Mouse (Mus musculus) bone marrow, adult 2 months (tissue): ENCODE data around the gene Gm26992. TPM values are rescaled to one million over a fixed set of nuclear protein-coding genes. Genes with fewer than 3 reads are reported as not detected.
"Not testable (repeated sequence)": the region's sequence is repeated elsewhere in the genome, so short reads cannot be mapped to it uniquely, and the experiment has no call there.

Source experiments
- H3K27ac ChIP-seq: fragments of 200-500 bp; 2 replicates; pipeline ENCODE4 v1.5.1; 2012; ENCODE audit warnings: low read depth, mild to moderate bottlenecking, control low read depth, inconsistent platforms, low read length; ENCODE audit not compliant: control insufficient read depth, poor library complexity, insufficient read depth
- H3K4me1 ChIP-seq: fragments of 200-500 bp; 2 replicates; pipeline ENCODE4 v1.6.1; 2011; ENCODE audit warnings: low read length; ENCODE audit not compliant: control insufficient read depth, insufficient read depth
- H3K4me3 ChIP-seq: fragments of 200-500 bp; replicated peaks from 2 replicates; pipeline ENCODE3; 2011; ENCODE audit warnings: mild to moderate bottlenecking, low read depth, low read length, control low read depth; ENCODE audit not compliant: control insufficient read depth
- CTCF ChIP-seq: fragments of 200-500 bp; IDR thresholded peaks from 2 replicates; pipeline ENCODE4 v1.5.1; 2011; ENCODE audit warnings: low read length, control low read depth; ENCODE audit not compliant: control insufficient read depth, insufficient read depth
- POLR2A ChIP-seq: fragments of 200-500 bp; IDR thresholded peaks from 2 replicates; pipeline ENCODE4 v1.6.1; 2011; ENCODE audit warnings: low read depth, mild to moderate bottlenecking, control low read depth, low read length, borderline replicate concordance; ENCODE audit not compliant: control insufficient read depth
- WGBS: fragments of 180-500 bp; shearing (Covaris S2); methylation state at CpG from one replicate; pipeline ENCODE4 v1.1.7; 2018; 5-methylcytosine and 5-hydroxymethylcytosine counted together
- polyA plus RNA-seq: library from polyadenylated mRNA; stranded (reverse); fragments of >200 nt; gene quantifications from 2 replicates; pipeline ENCODE4 v1.2.4, GENCODE M21; 2011; ENCODE audit warnings: low replicate concordance; ENCODE audit not compliant: missing spikeins, insufficient read depth, insufficient read length

Gm26992 gene
- polyA plus RNA-seq, 1 experiment: not detected

DNA sequence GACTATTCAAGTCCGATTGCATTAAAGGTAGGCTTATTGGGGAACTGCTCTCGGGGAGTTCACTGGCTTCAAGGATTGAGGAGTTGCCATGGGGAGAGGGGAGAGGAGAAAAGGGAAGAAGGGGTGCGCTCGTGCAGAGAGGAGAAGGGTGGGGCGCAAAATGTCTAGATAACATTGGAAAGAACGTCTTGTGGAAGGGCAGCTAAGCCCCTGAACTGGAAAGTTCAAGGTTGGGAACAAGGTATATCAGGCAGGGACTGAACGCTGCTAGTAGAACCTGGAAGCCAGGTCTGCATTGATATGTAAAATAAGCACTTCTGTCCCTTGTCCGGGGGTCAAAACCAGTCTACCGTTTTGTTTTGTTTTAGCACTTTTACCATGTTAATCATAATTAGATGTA is 16.2 kb downstream of the Gm26992 start:
- 35% methylated on average over 9 of the region's 9 CpGs for WGBS
- Histone ChIP-seq H3K27ac (no peak overlapping the region), H3K4me3 (no peak overlapping the region), H3K4me1 (no peaks in the 10 kb centered on the region)
- TF ChIP-seq POLR2A: no peak
- no peak for TF ChIP-seq CTCF

DNA sequence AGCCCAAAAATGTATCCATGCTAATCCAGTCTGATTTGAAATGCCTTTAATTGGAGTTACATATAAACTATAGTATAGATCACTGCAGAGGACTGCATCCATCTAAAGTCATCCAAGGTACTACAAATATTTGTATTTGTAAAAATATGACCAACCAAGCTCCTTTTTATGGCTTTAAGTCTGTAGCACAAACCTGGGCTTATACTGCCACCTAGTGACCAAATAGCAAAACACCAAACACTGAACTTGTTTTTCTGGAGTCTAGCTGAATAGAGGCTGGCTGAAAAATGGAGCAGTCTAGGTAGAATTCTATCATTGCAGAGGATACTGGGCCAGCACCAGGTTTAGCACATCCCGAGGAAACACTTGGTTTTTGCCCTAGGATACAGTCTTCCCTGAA is 19.0 kb downstream of the Gm26992 start:
- Histone ChIP-seq H3K4me3 (no peak overlapping the region), H3K27ac (no peak overlapping the region), H3K4me1 (no peaks in the 10 kb centered on the region)
- no peak for TF ChIP-seq CTCF
- TF ChIP-seq POLR2A: no peak
- 0% methylated on average over 1 of the region's 1 CpGs for WGBS

DNA sequence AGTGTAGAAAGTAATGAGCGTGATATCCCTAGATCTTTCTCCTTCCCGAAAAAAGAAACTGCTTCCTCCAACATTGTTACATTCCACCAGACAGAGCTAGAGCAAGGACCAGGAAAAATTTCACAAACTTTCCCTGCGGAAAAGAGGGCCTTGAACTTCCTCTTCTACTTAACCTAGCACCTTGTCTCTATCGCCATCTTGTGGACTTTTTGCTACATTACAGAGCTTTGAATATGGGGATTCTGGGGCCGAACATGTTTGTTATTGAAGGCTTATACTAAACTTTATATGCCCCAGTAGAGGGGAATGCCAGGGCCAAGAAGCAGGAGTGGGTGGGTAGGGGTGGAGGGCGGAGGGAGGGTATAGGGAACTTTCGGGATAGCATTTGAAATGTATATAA is 21.9 kb downstream of the Gm26992 start:
- Histone ChIP-seq H3K4me3 (no peak overlapping the region), H3K4me1 (no peaks in the 10 kb centered on the region), H3K27ac (no peak overlapping the region)
- no peak for TF ChIP-seq POLR2A
- no peak for TF ChIP-seq CTCF
- 26% methylated on average over 7 of the region's 7 CpGs for WGBS

DNA sequence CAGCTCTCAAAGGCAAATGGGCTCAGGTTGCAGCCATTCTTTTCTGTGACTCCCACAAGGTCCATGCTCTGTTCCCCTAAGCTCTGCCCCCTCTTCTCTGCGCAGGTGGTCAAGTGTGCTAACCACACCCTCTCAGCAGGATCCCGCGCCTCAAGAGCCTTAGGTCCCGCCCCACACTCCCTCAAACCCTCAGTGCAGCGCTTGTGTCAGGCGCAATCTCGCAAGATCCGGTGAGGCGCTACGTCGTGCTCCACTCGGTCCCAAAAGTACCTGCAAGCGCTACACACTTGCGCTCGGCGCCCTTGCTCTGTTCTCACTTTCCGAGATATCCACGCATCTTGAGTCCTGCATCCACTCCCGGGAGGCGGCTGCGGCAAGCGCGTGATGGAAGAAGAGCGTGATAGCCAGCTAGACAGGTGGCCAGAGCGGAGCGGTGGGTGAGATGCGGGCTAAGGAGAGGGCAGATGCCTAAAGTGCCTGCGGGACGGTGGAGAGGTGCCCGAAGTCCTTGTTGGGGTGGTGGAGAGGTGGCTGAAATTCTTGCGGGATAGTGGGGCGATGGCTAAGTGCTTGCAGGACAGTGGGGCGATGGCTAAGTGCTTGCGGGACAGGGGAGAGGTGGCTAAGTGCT is 25.8 kb downstream of the Gm26992 start:
- H3K27ac ChIP-seq: no peak overlapping the region
- no peaks in the 10 kb centered on the region for H3K4me1 ChIP-seq
- no peak for TF ChIP-seq POLR2A
- TF ChIP-seq CTCF: no peak
- H3K4me3 ChIP-seq: peak overlapping the region; percentile 54
- WGBS: 11% methylated on average over 34 of the region's 34 CpGs

DNA sequence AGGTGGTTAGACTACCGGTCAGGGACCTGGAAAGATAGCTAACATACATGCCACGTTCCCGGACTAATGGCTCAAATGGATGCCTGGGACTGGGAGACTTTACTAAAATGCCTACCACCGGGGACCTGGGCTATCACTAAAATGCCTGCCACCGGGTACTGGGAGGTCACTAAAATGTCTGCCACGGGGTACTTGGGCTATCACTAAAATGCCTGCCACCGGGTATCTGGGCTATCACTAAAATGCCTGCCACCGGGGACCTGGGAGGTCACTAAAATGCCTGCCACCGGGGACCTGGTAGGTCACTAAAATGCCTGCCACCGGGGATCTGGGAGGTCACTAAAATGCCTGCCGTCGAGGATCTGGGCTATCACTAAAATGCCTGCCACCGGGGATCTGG is 26.6 kb downstream of the Gm26992 start:
- not testable (repeated sequence) for H3K4me1 ChIP-seq, H3K27ac ChIP-seq, H3K4me3 ChIP-seq
- 67% methylated on average over 12 of the region's 13 CpGs for WGBS

DNA sequence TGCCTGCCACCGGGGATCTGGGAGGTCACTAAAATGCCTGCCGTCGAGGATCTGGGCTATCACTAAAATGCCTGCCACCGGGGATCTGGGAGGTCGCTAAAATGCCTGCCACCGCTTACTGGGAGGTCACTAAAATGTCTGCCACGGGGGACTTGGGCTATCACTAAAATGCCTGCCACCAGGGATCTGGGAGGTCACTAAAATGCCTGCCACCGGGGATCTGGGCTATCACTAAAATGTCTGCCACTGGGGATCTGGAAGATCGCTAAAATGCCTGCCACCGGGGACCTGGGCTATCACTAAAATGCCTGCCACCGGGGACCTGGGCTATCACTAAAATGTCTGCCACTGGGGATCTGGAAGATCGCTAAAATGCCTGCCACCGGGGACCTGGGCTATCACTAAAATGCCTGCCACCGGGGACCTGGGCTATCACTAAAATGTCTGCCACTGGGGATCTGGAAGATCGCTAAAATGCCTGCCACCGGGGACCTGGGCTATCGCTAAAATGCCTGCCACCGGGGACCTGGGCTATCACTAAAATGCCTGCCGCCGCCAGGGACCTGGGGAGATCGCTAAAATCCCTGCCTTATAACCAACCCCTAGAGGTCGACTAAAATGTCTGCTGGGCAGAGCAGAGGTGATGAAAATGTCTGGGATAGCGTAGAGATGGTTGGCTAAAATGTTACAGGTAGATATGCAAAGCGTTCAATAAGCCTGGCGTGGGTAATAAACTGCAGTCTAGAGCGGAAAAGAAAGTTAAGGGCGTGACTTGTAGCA is 27.3 kb downstream of the Gm26992 start:
- not testable (repeated sequence) for H3K4me1 ChIP-seq, H3K4me3 ChIP-seq, H3K27ac ChIP-seq
- WGBS: 78% methylated on average over 21 of the region's 27 CpGs

DNA sequence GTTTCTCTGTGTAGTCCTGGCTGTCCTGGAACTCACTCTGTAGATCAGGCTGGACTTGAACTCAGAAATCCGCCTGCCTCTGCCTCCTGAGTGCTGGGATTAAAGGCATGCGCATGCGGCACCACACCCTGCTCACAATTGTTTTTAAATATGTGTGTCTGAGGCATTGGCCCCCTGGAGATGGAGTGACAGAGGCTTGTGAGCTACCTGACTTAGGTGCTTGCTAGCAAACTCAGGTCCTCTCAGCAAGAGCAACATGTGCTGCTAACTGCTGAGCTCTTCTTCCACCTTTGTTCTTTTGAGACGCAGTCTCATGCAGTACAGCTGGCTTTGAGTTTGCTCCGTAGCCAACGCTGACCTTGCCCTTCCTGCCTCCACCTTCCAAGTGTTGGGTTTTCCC is 31.0 kb downstream of the Gm26992 start:
- Histone ChIP-seq H3K4me3 (no peak overlapping the region), H3K4me1 (no peaks in the 10 kb centered on the region), H3K27ac (no peak overlapping the region)
- no peak for TF ChIP-seq POLR2A
- TF ChIP-seq CTCF: no peak
- 81% methylated on average over 6 of the region's 6 CpGs for WGBS

DNA sequence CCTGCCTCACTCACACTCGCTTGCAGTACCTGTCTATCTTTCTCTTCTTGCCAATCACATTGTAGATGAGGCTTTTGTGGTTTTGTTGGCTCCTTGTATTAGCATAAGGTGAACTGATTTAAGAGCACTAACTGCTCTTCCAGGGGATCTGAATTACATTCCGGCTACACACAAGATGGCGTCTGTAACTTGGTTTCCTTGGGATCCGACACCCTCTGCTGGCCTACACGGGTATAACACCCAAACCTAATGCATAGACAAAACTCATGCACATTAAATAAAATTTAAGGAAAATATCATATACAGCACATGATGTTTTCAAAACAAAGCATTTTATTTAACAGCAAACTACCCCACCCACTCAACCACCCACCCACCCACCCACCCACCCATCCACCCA is 38.2 kb downstream of the Gm26992 start:
- no peak overlapping the region for H3K27ac ChIP-seq
- TF ChIP-seq CTCF (no peak; the same call in 1 of the 2 replicates), POLR2A (no peak)
- WGBS: 76% methylated on average over 5 of the region's 5 CpGs
- H3K4me3 ChIP-seq: no peak overlapping the region
- H3K4me1 ChIP-seq: no peaks in the 10 kb centered on the region

DNA sequence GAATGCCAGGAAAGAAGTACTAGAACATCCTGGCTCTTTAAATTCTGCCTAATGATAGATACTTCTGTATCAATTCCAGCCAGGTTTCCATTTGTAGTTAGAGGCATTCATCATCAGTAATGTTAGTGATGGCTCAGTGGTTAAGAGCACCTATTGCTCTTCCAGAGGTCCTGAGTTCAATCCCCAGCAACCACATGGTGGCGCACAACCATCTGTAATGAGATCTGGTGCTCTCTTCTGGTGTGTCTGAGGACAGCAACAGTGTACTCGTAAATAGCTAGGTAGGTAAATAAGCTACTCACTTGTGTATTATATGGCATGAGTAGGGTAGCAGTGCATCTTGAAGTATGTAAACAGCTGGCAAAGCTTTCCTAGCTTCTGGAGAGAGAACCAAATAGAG is 47.2 kb downstream of the Gm26992 start:
- TF ChIP-seq POLR2A: no peak
- TF ChIP-seq CTCF: no peak
- 80% methylated on average over 2 of the region's 2 CpGs for WGBS
- H3K4me3 ChIP-seq: no peak overlapping the region
- H3K27ac ChIP-seq: no peak overlapping the region
- H3K4me1 ChIP-seq: no peaks in the 10 kb centered on the region
